Mouse (Mus musculus) heart, postnatal 0 days (tissue): ENCODE results near the gene Fbxw9.

Source experiments
- CTCF ChIP-seq: IDR thresholded peaks from 2 replicates; pipeline ENCODE4 v1.5.1; 2016; ENCODE audit warnings: antibody characterized with exemption, control low read depth, low read depth
- EP300 ChIP-seq: IDR thresholded peaks from 2 replicates; pipeline ENCODE4 v1.6.1; 2016; ENCODE audit warnings: antibody characterized with exemption, low read depth

GRCm38 (mm10) chr8:85071041-85071440, 11.2 kb downstream of the Fbxw9 start:
- TF ChIP-seq CTCF, result no peak
- no peak for TF ChIP-seq EP300
